Mouse (Mus musculus) G1E (cell line): ENCODE data around the gene Pcx.

Experiments used
- CTCF ChIP-seq: IDR thresholded peaks from 2 replicates; pipeline ENCODE4 v1.5.1; 2012; ENCODE audit warnings: low read depth, low read length, inconsistent platforms, mixed read lengths
- GATA1 ChIP-seq: IDR thresholded peaks from 2 replicates; pipeline ENCODE4 v1.6.1; 2012; ENCODE audit warnings: borderline replicate concordance, low read length, inconsistent platforms, mixed read lengths
- GATA2 ChIP-seq: IDR thresholded peaks from 2 replicates; pipeline ENCODE4 v1.6.1; 2012; ENCODE audit warnings: low read depth, low read length, inconsistent platforms, borderline replicate concordance
- POLR2AphosphoS5 ChIP-seq: IDR thresholded peaks from 2 replicates; pipeline ENCODE4 v1.6.1; 2012; ENCODE audit warnings: low read depth, low read length, inconsistent platforms; ENCODE audit not compliant: insufficient replicate concordance
- TAL1 ChIP-seq: conservative IDR thresholded peaks from 2 replicates; pipeline ENCODE4 v1.6.1; 2012; ENCODE audit warnings: low read depth, low read length, inconsistent platforms, mixed read lengths

DNA sequence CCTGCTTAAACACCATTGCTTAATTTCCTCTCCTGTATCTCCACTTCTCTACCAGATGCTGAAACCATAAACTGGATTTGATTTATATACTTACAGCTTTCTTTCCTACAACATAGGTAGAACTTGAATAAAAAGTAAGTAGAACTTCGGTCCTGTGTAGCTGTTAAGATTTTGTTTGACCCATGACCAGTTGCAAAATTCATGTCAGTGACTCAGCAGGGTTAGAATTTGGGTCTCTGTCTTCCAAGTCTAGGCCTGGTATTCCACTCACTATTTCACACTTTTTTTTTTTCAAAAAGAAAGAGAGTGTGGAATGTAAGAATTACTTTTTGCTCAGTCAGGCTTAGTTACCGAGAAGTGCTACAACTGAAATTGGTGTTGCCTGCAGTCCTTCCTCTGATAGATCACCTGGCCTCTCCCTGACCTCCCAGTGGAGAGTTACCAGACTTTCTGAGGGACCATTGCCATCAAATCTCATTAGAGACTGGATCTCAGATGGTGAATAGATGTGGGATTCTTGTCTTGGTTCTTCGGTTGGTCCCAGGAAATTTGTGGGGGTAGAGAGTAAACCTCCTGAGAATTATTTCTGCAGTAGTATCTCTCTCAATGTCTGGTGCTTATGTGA is 11.3 kb downstream of the Pcx start:
- TF ChIP-seq TAL1 (no peak), POLR2AphosphoS5 (no peak), CTCF (no peak), GATA1 (no peak), GATA2 (no peak)
